Mouse (Mus musculus): ENCODE measurements around the gene Tmem252. TPM values are rescaled to one million over a fixed set of nuclear protein-coding genes. Genes with fewer than 3 reads are reported as not detected.

Gene Tmem252
- polyA plus RNA-seq, 1 experiment: 1.5 TPM

GRCm38 (mm10) chr19:24724362-24724761, 50.6 kb downstream of the Tmem252 start:
- no peak for DNase-seq (ENCODE audit: low spot score)

GRCm38 (mm10) chr19:24730661-24731060, 56.9 kb downstream of the Tmem252 start:
- DNase-seq (ENCODE audit: low spot score): no peak

Other genes starting within 250 kb of the Tmem252 start
- gene Fam122a, start 196.7 kb upstream of the Tmem252 start, polyA plus RNA-seq (2012; rRNA removed): 22.2 and 24.0 TPM in 2 replicates
- 1.4 and 2.1 TPM in 2 replicates for gene Pip5k1b, start 118.1 kb upstream of the Tmem252 start, polyA plus RNA-seq (2012; rRNA removed)
- 279 and 421 TPM in 2 replicates for gene Pgm5, start 187.8 kb downstream of the Tmem252 start, polyA plus RNA-seq (2012; rRNA removed)
- 60.7 and 63.3 TPM in 2 replicates for gene Gm10053, start 201.7 kb downstream of the Tmem252 start, polyA plus RNA-seq (2012; rRNA removed)
- not detected in 2 replicates for gene Foxd4, start 227.2 kb downstream of the Tmem252 start, polyA plus RNA-seq (2012; rRNA removed)